Mouse (Mus musculus) Muller cell, postnatal 12 days (primary cell): ENCODE measurements around the gene Gprin1.

Source experiments
- DNase-seq: peaks from one replicate; pipeline ENCODE4 v3.0.0-alpha.2; 2015; ENCODE audit errors: inconsistent ontology term

The Gprin1 gene

GRCm38 (mm10) chr13:54726131-54726530 lies 23.5 kb downstream of the Gprin1 start:
- no peak for DNase-seq

DNA sequence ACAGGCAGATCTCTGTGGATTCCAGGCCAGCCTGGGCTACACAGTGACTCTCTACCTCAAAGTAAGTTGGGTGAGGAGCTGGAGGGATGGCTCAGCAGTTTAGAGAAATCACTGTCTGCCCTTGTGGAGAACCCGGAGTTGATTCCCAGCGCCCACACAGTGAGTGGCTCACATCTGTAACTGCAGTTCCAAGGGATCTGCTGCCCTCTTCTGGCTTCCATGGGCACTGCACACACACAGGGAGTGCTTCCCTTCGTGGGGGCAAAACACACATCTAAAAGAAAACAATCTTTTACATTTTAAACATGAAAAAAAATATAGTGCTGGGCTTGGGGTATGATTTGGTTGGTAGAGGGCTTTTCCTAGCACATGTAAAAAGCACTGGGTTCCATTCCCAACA lies 26.5 kb downstream of the Gprin1 start:
- no peak for DNase-seq

- DNase-seq = peak; percentile 32
Measured at GRCm38 (mm10) chr13:54716916-54717315, 32.8 kb downstream of the Gprin1 start.

- no peak for DNase-seq
Measured at GRCm38 (mm10) chr13:54714996-54715395, 34.7 kb downstream of the Gprin1 start.

GRCm38 (mm10) chr13:54714393-54714792 lies 35.3 kb downstream of the Gprin1 start:
- DNase-seq = no peak

GRCm38 (mm10) chr13:54710866-54711265 lies 38.8 kb downstream of the Gprin1 start:
- no peak for DNase-seq

DNA sequence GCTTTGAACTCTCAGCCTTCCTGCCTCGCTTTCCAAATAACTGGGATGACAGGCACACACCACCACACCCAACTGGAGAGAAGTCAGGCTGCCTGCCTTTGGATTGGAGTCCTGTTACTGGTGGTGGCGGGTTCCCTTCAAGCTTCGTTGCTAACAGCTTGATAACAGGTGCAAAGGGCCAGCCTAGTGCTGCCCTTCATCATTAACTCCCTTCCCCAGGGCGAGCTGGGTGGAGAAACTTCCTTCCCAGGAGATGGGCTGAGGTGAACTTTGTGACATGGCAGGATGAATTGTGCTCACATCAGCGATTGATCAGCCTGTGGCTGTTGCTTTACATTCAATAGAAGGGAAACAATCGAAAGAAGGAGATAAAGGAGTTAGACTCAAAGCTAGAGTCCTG lies 44.8 kb downstream of the Gprin1 start:
- DNase-seq = no peak

DNA sequence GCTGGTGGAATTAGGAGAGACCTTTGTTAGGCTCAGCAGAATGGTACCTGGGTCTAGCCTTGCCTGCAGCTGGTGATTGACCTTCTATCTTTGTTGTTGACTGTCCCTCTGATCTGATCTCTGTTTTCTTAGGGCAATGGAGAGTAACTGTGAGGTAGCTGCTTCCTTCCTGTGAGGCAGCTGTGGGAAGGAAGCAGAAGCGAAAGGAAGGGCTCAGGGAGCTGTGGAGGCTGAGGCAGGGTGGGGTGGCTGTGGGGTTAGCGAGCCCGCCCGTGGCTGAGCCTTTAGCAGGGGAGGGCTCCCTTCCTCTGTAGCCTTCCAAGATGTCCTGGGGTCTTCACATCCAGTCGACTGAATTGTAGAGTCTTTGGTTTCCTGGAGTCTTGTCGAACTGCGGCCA lies 47.2 kb downstream of the Gprin1 start:
- DNase-seq = no peak

- DNase-seq = no peak
Measured at GRCm38 (mm10) chr13:54701243-54701642, 48.4 kb downstream of the Gprin1 start, which contains the start of gene Cdhr2. Cdhr2 (plus strand) TSS chr13:54701461.

GRCm38 (mm10) chr13:54695479-54696230 lies 54.0 kb downstream of the Gprin1 start:
- no peak for DNase-seq

DNA sequence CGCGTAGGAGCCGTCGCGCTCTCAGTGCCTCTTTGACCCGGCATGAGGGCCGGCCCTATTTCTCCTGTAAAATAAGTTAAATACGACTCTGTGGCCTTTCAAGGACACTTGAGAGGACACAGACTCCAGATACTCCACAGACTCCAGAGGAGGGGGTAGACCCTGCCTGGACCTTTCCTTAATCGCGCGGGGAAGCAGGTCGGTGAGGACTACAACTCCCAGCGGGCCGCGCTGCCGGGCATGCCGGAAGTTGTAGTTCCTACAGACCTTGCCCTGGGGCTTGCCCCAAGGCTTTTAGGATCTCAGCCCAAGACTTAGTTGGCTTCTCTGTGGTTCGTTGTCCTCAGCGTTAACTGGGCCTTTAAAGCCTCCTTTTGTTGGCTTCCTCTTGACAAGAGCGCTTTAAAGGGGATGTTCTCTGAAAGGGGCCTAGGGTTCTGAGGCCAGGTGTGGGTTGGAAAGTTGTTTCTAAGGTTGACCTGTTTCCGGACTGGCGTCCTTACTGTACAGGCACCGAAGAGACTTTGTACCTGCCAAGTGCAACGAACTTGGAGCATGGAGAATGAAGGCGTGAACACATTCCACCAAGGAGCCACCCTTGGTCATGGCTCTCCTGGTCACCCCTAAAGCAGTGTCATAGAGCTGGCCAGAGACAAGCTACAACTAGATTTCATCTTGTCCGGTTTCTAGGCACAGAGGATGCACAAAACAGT lies 55.2 kb downstream of the Gprin1 start:
- no peak for DNase-seq

- DNase-seq = peak; percentile 100
Measured at GRCm38 (mm10) chr13:54693558-54694347, 55.9 kb downstream of the Gprin1 start, which contains the start of gene Rnf44. Rnf44 (minus strand) TSS chr13:54693907.

DNA sequence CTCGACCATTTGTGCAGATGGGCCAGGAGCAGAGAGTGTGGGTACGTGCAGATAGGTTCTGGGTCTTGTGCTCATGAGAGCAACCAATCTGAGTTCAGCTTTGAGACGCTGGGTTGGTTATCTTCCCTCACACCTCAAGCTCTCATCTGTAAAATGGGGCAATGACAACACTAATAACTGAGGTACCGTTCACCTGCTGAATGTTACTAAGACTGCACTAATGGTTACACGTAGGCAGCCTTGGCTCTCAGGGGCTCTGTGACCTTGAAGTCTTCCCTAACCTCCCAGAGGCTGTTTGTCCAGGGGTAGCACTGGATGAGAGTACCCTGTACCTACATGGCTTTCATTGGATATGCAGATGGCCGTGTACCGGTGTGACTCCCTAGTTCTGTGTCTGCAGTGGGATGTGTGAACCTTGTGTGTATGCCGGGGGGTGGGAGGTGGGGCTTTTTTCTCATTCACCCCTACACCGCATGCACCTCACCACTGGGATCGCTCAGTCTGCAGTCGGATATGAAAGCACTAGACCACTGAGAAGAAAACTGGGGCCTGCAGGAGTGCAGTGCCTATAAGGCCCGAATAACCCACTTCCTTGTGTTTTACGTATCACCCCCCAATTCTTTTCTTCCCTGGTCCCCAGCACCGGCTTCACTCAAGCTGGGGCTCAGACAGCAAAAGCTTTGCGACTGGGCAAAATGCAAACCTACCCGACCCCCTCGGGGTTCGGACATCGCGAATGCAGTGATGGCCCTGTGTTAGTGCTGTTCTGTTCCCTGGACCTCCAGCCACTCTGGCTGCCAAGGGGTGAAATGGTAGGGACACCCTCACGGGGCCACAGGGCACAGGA lies 56.7 kb downstream of the Gprin1 start:
- DNase-seq = no peak

GRCm38 (mm10) chr13:54691737-54692136 lies 57.9 kb downstream of the Gprin1 start:
- DNase-seq = no peak

DNA sequence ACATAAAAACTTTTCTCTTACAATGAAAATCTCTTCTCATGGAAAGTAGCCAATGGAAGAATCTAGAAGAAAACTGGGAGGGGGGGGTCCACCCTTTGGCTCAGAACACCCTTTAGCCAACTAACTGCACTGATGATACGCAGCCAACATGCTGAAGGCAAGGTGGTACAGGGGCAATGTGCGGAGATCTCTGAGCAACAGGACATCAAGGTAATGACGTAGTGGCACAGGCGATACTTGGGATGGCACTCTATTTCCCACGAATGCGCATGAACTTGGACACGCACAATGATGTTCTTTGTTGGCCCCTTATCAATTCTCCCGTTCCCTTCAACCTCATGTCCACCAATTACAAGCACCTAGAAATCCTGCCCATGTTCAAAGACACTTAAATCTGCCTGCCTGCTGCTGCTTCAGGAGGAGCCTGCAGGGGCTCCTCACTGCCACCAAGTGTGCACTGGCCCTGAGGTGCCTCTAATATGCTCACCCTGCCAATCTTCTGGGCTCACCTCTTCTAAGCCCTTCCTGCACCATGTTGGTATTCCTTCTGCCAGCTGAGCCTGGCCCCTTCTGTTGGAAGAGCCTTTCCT lies 59.4 kb downstream of the Gprin1 start:
- no peak for DNase-seq

GRCm38 (mm10) chr13:54687575-54688424 lies 61.9 kb downstream of the Gprin1 start:
- peak; percentile 99 for DNase-seq

GRCm38 (mm10) chr13:54687096-54687495 lies 62.6 kb downstream of the Gprin1 start:
- peak; percentile 85 for DNase-seq
